Mouse (Mus musculus) liver, adult 2 months (tissue): ENCODE data around the gene Utp18. TPM values are rescaled to one million over a fixed set of nuclear protein-coding genes. Genes with fewer than 3 reads are reported as not detected.

ENCODE experiments used
- DNase-seq: peaks from one replicate; pipeline ENCODE4 v3.0.0-alpha.2; 2011; ENCODE audit warnings: low read depth, low spot score; ENCODE audit errors: extremely low read depth
- H3K27ac ChIP-seq: fragments of 200-500 bp; replicated peaks from 2 replicates; pipeline ENCODE4 v1.5.1; 2012; ENCODE audit warnings: low read depth, mild to moderate bottlenecking, control low read depth, inconsistent platforms, low read length; ENCODE audit not compliant: insufficient read depth
- H3K27me3 ChIP-seq: fragments of 200-500 bp; 2 replicates; pipeline ENCODE4 v1.6.1; 2012; ENCODE audit warnings: mild to moderate bottlenecking, moderate library complexity, low read length, inconsistent platforms; ENCODE audit not compliant: control insufficient read depth, insufficient read depth
- H3K36me3 ChIP-seq: fragments of 200-500 bp; 2 replicates; pipeline ENCODE4 v1.6.1; 2012; ENCODE audit warnings: low read length, inconsistent platforms; ENCODE audit not compliant: control insufficient read depth, insufficient read depth
- H3K4me1 ChIP-seq: fragments of 200-500 bp; 2 replicates; pipeline ENCODE4 v1.6.1; 2011; ENCODE audit warnings: low read length; ENCODE audit not compliant: control insufficient read depth, insufficient read depth
- H3K4me3 ChIP-seq: fragments of 200-500 bp; 2 replicates; pipeline ENCODE4 v1.5.1; 2011; ENCODE audit warnings: low read depth, mild to moderate bottlenecking, control low read depth, low read length, moderate library complexity; ENCODE audit not compliant: insufficient read depth
- H3K79me2 ChIP-seq: fragments of 200-500 bp; 2 replicates; pipeline ENCODE4 v1.6.1; 2012; ENCODE audit warnings: inconsistent platforms, mild to moderate bottlenecking, low read length, moderate library complexity; ENCODE audit not compliant: control insufficient read depth, insufficient read depth
- H3K9ac ChIP-seq: fragments of 200-500 bp; 2 replicates; pipeline ENCODE4 v1.6.1; 2012; ENCODE audit warnings: low read depth, mild to moderate bottlenecking, control low read depth, inconsistent platforms, low read length
- CTCF ChIP-seq: fragments of 200-500 bp; IDR thresholded peaks from 2 replicates; pipeline ENCODE4 v1.5.1; 2011; ENCODE audit warnings: low read depth, low read length, control low read depth
- POLR2A ChIP-seq: fragments of 200-500 bp; IDR thresholded peaks from 2 replicates; pipeline ENCODE4 v1.6.1; 2011; ENCODE audit warnings: low read length, control low read depth; ENCODE audit not compliant: insufficient read depth; ENCODE audit errors: extremely low read depth
- WGBS: fragments of 180-500 bp; shearing (Covaris S2); methylation state at CpG from one replicate; pipeline ENCODE4 v1.1.7; 2018; 5-methylcytosine and 5-hydroxymethylcytosine counted together
- polyA plus RNA-seq: library from polyadenylated mRNA; depleted of rRNA; stranded (reverse); fragments of >200 nt; gene quantifications from 2 replicates; pipeline ENCODE4 v1.2.3, GENCODE M21; 2012
- total RNA-seq: library from RNA; depleted of rRNA; stranded (reverse); fragments of >200 nt; gene quantifications from 2 replicates; pipeline ENCODE4 v1.2.3, GENCODE M21; 2014

Gene Utp18
- total and polyA plus RNA-seq, 2 experiments: 2.4 to 8.8 TPM

DNA sequence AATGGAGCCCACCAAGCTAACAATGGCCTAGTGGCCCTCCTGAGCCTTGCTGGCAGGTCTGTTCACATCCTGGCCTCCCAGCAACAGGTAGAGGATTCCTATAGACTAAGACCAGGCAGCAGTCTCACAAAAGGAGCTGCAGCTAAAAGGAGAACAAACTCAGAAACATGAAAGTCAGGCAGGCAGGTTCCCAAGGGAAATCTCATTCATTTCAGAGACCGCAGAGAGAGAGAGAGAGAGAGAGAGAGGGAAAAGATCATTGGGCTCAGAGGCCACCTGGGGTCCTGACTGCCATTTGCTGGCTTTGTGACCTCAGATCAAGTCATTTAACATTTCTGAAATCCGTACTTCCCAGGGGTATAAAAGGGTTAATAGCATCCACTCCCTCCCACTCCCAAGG is 38.2 kb downstream of the Utp18 start:
- WGBS: 60% methylated on average over 2 of the region's 2 CpGs
- no peak overlapping the region for H3K4me3 ChIP-seq
- H3K79me2 ChIP-seq: no peaks in the 10 kb centered on the region
- H3K36me3 ChIP-seq: no peaks in the 10 kb centered on the region
- H3K27me3 ChIP-seq: no peaks in the 10 kb centered on the region
- TF ChIP-seq POLR2A: no peak
- no peak for TF ChIP-seq CTCF
- no peak for DNase-seq
- no peaks in the 10 kb centered on the region for H3K4me1 ChIP-seq
- no peak overlapping the region for H3K9ac ChIP-seq
- no peak overlapping the region for H3K27ac ChIP-seq

DNA sequence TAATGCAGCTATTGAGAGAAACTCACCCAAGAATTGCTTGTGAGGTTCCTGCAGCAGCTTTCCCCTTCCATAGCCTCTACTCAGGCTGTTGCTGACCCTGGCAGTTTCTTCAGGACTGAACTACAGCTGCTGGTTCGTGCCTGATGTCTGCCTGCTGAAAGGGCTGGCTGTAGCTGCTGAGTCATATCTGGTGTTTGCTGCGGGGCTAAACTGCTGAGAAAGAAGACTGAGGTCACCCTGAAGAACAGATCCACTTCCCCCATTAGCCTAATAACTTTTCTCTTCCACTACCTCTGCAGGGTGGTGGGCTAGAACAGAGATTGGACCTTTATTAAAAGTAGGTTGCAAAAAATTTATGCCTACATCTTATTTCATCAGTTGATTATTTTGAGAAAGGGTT is 49.8 kb downstream of the Utp18 start:
- 54% methylated on average over 2 of the region's 2 CpGs for WGBS
- H3K4me1 ChIP-seq: no peaks in the 10 kb centered on the region
- H3K79me2 ChIP-seq: no peaks in the 10 kb centered on the region
- no peaks in the 10 kb centered on the region for H3K36me3 ChIP-seq
- H3K9ac ChIP-seq: no peak overlapping the region
- no peak for TF ChIP-seq CTCF
- TF ChIP-seq POLR2A: no peak
- no peak overlapping the region for H3K4me3 ChIP-seq
- H3K27ac ChIP-seq: no peak overlapping the region
- no peaks in the 10 kb centered on the region for H3K27me3 ChIP-seq
- DNase-seq: no peak

DNA sequence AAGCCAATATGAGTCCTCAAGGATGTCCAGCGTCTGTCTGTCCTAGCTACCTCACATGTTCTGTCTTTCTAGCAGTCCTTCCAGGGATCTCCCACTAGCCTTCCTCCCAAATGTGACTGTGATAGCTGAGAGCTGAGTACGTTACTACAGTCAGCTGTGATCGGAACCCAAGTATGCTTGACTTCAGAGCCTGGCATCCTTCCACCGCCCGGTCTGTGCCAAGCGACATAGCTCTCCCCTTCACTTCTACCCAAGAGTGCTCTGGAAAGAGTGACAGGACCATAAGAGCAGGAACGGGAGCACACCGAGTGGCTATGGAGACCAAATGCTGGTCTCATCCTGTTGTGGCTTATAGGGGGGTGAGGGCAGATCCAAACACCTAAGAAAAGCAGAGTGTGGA is 55.6 kb downstream of the Utp18 start:
- WGBS: 92% methylated on average over 8 of the region's 8 CpGs

DNA sequence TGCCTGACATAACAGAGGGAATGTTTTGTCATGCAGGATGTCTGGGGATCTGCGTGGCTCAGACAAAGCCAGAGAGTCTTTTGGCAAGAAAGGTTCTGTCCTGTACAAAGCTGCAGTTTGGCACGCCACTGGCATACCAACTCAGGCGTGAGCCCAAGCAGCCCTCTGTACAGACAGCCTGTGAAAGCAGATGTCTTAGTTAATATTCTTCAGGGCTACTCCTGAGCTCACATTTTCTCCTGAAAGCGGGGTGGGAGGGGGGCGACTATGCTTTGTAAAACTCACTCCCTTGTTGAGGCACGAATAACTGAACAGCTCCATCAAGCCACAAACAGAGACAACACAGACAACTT is 56.3 kb downstream of the Utp18 start:
- H3K36me3 ChIP-seq: no peaks in the 10 kb centered on the region
- H3K4me3 ChIP-seq: no peak overlapping the region
- no peaks in the 10 kb centered on the region for H3K27me3 ChIP-seq
- 80% methylated on average over 6 of the region's 6 CpGs for WGBS
- H3K9ac ChIP-seq: no peak overlapping the region
- no peaks in the 10 kb centered on the region for H3K4me1 ChIP-seq
- no peaks in the 10 kb centered on the region for H3K79me2 ChIP-seq
- H3K27ac ChIP-seq: no peak overlapping the region
- TF ChIP-seq CTCF: no peak
- TF ChIP-seq POLR2A: no peak
- no peak for DNase-seq

More for the DNA sequence above, 55.6 kb downstream of the Utp18 start:
- no peak for DNase-seq
- Histone ChIP-seq H3K36me3 (no peaks in the 10 kb centered on the region), H3K79me2 (no peaks in the 10 kb centered on the region), H3K9ac (no peak overlapping the region), H3K27ac (no peak overlapping the region), H3K4me1 (no peaks in the 10 kb centered on the region), H3K27me3 (no peaks in the 10 kb centered on the region), H3K4me3 (no peak overlapping the region)
- TF ChIP-seq CTCF: no peak
- no peak for TF ChIP-seq POLR2A

DNA sequence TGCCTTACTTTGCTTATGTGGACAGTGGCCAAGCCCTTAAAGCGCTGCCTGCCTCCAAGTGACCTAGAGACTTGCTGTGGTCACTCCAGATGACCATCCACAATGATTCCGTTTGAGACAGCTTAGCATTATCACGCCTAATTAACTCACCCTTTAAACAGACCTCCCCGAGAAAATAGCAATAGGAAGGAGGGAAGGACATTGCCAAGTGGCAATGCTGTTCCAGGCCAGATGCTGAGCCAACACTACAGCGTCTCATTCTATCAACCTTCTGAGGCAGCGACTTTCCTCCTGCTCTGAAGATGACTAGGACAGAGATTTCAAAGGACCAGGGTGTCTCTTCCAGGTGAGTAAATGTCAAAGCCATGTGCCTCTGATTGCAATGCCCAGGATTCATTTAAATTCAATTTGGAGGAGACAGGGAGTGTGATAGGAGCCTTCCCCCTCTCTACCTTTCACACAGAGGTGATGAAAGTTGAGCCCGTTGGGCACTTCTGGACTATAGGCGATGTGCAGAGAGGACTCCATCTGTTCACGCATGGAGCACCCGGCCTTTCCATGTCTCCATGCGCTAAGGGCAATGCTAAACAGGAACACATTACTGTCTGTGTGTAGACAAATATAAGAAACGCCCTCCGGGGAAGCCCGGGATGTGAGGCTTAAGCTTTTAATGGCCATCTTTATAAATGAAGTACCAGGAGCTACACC is 56.8 kb downstream of the Utp18 start:
- H3K27me3 ChIP-seq: no peaks in the 10 kb centered on the region
- WGBS: 77% methylated on average over 14 of the region's 14 CpGs
- no peaks in the 10 kb centered on the region for H3K36me3 ChIP-seq
- no peaks in the 10 kb centered on the region for H3K4me1 ChIP-seq
- no peak for DNase-seq
- no peak overlapping the region for H3K27ac ChIP-seq
- no peak overlapping the region for H3K4me3 ChIP-seq
- no peaks in the 10 kb centered on the region for H3K79me2 ChIP-seq
- H3K9ac ChIP-seq: no peak overlapping the region
- TF ChIP-seq CTCF: no peak

GRCm38 (mm10) chr11:93822261-93822660 is 63.3 kb downstream of the Utp18 start:
- Histone ChIP-seq H3K36me3 (no peaks in the 10 kb centered on the region), H3K4me3 (no peak overlapping the region), H3K4me1 (no peaks in the 10 kb centered on the region), H3K27ac (no peak overlapping the region), H3K79me2 (no peaks in the 10 kb centered on the region), H3K9ac (no peak overlapping the region), H3K27me3 (no peaks in the 10 kb centered on the region)
- no peak for DNase-seq
- WGBS: 81% methylated on average over 2 of the region's 2 CpGs
- TF ChIP-seq CTCF (no peak), POLR2A (no peak)
